Mouse (Mus musculus) T-helper 17 cell (primary cell): Measurements from ENCODE around the gene Agbl4.
"Not testable (repeated sequence)": the region's sequence is repeated elsewhere in the genome, so short reads cannot be mapped to it uniquely, and the experiment has no call there.

Source experiments
- in situ Hi-C, 2 experiments: fragments of 300-600 bp; cut with MboI, MseI; formaldehyde crosslinking; loops; 1 replicate in 1 of 2; 2 replicates in 1 of 2; pipeline ENCODE4 v1.15.1; 2025; ENCODE audit warnings: high pct_unique_total_duplicates in 2 of 2

The Agbl4 gene

GRCm38 (mm10) chr4:110916565-110916964, 519.1 kb downstream of the Agbl4 start:
- in situ Hi-C loops: no loop called here

DNA sequence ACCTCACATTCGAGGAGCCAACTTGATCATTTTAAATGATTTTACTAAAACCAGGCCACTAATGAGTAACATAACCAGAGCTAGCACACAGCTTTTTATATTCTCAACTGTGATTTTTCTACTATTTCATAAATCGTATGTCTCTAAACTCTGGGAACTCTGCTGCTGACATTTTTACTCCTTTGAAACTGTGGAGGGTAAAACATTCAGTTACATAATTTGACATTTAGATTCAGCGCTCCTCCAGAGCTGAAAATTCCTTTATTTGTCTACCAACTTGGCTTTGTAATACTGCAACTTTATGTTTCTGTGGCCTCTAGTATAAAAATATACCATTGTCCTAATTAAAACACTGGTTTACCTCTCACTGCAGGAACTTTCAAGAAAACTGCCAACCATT, 523.6 kb downstream of the Agbl4 start:
- in situ Hi-C loops: no loop called here

DNA sequence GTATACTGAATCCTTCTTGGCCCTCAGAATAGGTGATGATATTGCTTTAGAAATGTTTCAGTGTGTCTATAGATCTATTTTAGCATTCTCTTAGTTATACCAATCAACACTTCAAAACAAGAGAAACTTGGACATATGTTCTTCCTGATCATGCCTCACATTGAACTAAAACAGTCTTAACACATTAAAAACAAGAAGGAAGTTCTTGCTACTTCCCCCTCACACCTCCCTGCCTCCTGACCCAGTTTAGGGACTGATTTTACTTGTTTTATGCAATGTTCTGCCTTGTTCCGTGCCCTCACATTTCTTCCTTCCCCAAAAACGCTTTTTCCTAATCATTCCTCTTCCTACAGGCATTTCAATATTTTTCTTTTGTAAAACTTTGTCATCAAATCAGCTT, 604.2 kb downstream of the Agbl4 start:
- in situ Hi-C loops: no loop called here

DNA sequence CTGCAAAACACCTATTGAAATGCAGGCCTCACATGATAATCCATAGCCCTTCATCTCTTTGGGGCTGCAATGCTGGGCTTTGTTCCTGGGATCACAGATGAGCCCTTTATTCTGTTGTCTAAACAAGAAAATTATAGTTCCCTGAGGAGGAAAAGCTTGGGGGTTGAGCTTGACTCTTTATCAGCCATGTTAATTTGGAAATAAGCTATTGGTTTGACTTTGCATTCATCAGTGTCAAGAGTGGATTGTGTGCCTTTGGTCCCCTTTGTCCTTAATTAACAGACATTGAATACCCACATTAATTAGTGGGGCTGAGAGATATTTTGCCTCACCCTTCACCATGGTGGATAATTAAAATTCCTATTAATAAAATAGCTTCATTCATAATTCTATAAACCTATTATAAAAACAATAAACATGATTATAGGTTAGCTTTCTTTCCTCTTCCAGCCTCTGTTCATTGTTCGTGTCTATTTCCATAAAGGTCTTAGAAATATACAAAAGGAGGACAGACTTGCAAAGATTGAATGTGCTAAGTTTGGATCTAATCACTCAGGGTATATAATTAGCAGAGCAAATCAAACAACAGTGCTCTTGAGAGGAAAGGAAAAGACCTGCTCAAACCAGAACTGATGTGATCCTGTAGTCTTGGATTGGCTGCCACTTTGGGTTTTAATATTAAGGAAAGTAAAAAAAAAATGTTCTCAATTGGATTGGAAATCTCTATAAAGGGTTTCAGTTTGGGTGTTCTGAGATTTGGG, 607.4 kb downstream of the Agbl4 start:
- in situ Hi-C loops: no loop called here

- in situ Hi-C loops: no loop called here
Measured at GRCm38 (mm10) chr4:111019376-111019775, 621.9 kb downstream of the Agbl4 start.

DNA sequence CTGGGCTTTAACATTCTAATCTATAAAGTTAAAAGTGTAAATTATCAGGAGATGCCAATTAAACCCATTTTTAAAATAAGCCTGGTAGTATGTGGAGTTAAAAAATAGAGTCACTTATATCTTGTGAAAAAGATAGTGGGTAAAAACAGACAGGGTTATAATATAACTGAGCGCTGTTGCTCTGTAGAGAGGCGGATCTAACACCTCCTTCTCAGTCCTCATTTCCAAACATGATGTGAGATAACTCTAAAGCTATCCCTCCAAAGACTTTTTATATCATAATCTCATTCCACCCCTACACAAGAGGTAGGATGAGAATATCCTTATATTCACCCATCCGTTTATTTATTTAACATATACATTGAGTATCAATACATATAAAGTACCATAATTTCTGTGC, 669.9 kb downstream of the Agbl4 start:
- in situ Hi-C loops: no loop called here

DNA sequence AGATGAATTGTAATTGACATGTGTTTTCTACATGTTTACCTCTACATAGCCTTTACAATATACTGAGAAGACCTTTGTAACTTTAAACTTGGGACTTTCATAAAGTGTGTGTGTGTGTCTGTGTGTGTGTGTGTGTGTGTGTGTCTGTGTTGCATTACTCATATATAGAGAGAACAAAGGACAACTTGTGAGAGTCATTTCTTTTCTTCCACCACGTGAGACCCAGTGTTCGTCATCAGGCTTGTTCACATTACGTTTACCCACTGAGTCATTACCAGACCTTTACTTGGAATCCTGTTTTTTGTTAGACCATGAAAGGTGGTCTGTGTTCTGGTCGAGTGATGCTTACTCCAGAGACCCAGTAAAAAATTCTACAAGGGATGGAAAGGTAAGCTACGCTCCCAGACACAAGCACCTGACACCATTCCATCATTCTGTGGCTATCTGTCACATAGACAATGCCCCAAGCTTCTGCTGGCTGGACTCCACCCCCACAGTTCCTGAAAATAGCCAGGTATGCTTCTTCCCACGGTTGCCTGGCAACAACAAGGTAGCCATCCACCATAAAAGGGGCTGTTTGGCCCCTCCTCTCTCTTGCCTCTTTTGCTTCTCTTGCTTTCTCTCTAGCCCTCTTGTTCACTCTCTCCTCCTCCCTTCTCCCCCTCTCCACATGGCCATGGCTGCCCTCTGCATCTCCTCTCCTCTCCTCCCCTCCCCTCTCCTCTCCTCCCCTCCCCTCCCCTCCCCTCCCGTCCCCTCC, 676.5 kb downstream of the Agbl4 start:
- in situ Hi-C loops: no loop called here

- in situ Hi-C loops: no loop called here
Measured at GRCm38 (mm10) chr4:111074701-111075154, 677.3 kb downstream of the Agbl4 start.

- in situ Hi-C loops: no loop called here
Measured at GRCm38 (mm10) chr4:111077810-111078209, 680.3 kb downstream of the Agbl4 start.

GRCm38 (mm10) chr4:111085330-111085729, 687.9 kb downstream of the Agbl4 start:
- in situ Hi-C loops: no loop called here

GRCm38 (mm10) chr4:111136217-111137147, 739.0 kb downstream of the Agbl4 start:
- in situ Hi-C loops: no loop called here

GRCm38 (mm10) chr4:111147748-111148147, 750.3 kb downstream of the Agbl4 start:
- in situ Hi-C loops: no loop called here

DNA sequence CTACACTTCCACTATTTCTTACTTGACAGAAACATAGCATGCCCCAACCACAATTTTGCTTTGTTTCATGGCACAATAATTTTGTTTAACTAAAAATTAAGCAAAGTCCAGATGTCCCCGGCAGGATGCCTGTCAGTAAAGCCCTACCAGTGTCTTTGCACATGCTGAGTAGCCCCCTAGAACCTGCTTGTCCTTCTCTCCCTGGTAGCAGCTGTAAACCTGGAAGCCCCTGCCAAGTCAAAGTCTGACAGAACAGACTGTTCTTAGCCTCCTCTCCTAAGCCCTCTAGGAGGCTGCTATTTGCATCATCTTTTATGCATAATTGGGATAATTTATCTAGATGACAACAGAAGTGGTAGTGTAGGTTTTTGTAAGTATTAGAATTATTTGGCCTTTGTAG, 758.4 kb downstream of the Agbl4 start:
- in situ Hi-C loops: no loop called here

GRCm38 (mm10) chr4:111181478-111181877, 784.0 kb downstream of the Agbl4 start:
- in situ Hi-C loops: no loop called here

- in situ Hi-C loops: loop anchor here in 1 of 2 experiments (10.0 kb wide), 1 partner anchor 1555 kb away; no protein-coding TSS in a partner anchor
Measured at GRCm38 (mm10) chr4:111200100-111200499, 802.6 kb downstream of the Agbl4 start.

DNA sequence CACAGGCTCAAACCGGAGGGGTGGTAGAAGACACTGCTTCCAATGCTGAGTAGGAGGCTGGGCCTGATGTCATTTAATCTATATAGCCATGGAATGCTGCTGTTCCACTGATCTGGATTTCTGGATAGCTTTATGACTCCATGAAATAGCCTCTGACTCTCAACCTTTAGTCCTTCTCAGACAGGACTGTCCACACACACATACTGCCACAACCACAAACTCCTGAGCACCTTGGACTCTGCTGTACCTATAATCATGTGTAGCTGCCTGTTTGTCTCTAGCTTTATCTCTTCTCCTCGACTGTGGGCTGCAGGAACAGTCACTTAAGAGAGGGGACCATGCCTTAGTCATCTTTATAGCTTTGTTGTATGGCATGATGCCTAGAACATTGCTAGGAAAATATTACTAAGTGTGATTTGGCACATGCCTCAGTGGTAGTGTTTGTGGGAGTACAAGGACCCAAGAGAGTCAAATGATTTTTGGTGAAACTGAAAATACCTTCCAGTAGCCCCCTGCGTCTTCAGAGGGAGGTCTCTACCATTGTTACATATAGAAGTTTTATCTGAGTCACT, 817.8 kb downstream of the Agbl4 start:
- in situ Hi-C loops: no loop called here

DNA sequence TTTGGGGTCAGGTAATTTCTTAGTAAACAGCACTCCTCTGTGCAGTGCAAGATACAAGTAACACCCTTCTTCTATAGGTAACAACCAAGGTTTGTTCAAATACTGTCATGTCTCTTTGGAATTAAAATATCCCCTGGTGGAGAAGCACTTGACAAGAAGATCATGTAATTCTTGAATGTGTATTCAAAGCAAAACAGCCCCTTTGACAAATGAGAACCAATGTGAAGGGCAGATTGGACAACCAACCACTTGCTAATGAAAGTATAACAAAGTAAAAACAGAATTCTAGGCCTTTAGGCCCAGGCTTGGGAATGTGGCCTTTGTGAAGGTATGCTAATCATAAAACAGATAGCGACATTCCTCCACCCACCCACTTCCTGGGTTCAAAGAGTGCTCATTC, 821.6 kb downstream of the Agbl4 start:
- in situ Hi-C loops: not testable (repeated sequence)

GRCm38 (mm10) chr4:111219543-111219942, 822.1 kb downstream of the Agbl4 start:
- in situ Hi-C loops: not testable (repeated sequence)

- in situ Hi-C loops: no loop called here
Measured at GRCm38 (mm10) chr4:111233849-111234248, 836.4 kb downstream of the Agbl4 start.

DNA sequence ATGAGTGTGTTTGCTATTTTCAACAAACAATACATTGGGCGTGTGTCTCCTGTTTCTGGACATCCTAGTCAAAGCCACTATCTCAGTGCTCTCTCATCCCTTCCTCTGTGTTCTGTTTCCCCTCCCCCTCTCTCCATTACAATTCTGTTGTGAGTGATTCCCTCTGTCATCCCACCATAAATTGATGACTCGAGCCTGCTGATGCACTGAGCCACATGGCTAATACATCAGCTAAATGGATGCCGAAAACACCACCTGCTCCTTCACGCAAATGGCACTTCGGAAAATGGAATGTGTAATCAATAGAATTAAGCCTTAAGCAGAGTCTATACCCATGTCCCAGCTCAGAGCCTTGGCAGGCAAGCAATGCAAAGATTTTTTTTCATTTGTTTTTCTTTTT, 854.5 kb downstream of the Agbl4 start:
- in situ Hi-C loops: no loop called here

GRCm38 (mm10) chr4:111255499-111255898, 858.0 kb downstream of the Agbl4 start:
- in situ Hi-C loops: no loop called here
